Mouse (Mus musculus) testis, adult 2 months (tissue): Measurements from ENCODE around the gene Pgrmc1. TPM values are rescaled to one million over a fixed set of nuclear protein-coding genes. Genes with fewer than 3 reads are reported as not detected.

Experiments used
- H3K27ac ChIP-seq: fragments of 200-500 bp; 2 replicates; pipeline ENCODE4 v1.5.1; 2012; ENCODE audit warnings: low read depth, low read length; ENCODE audit not compliant: control insufficient read depth, insufficient read depth
- H3K27me3 ChIP-seq: fragments of 200-500 bp; 2 replicates; pipeline ENCODE4 v1.6.1; 2012; ENCODE audit warnings: mild to moderate bottlenecking, low read length, moderate library complexity; ENCODE audit not compliant: control insufficient read depth, insufficient read depth
- H3K36me3 ChIP-seq: fragments of 200-500 bp; 2 replicates; pipeline ENCODE4 v1.6.1; 2012; ENCODE audit warnings: mild to moderate bottlenecking, low read length; ENCODE audit not compliant: control insufficient read depth, insufficient read depth
- H3K4me1 ChIP-seq: fragments of 200-500 bp; 2 replicates; pipeline ENCODE4 v1.6.1; 2012; ENCODE audit warnings: low read length; ENCODE audit not compliant: control insufficient read depth, insufficient read depth
- H3K4me3 ChIP-seq: fragments of 200-500 bp; 2 replicates; pipeline ENCODE4 v1.5.1; 2012; ENCODE audit warnings: low read depth, mild to moderate bottlenecking, low read length, moderate library complexity, mixed read lengths; ENCODE audit not compliant: control insufficient read depth
- CTCF ChIP-seq: fragments of 200-500 bp; IDR thresholded peaks from 2 replicates; pipeline ENCODE4 v1.5.1; 2012; ENCODE audit warnings: low read depth, mild to moderate bottlenecking, inconsistent platforms, low read length, moderate library complexity; ENCODE audit not compliant: control insufficient read depth, insufficient read depth, insufficient replicate concordance
- POLR2A ChIP-seq: fragments of 200-500 bp; IDR thresholded peaks from 2 replicates; pipeline ENCODE4 v1.6.1; 2012; ENCODE audit warnings: low read depth, mild to moderate bottlenecking, inconsistent platforms, low read length, moderate library complexity; ENCODE audit not compliant: control insufficient read depth
- polyA plus RNA-seq: library from polyadenylated mRNA; depleted of rRNA; stranded (reverse); fragments of >200 nt; gene quantifications from 2 replicates; pipeline ENCODE4 v1.2.3, GENCODE M21; 2012

Pgrmc1 gene
- polyA plus RNA-seq, 1 experiment = 50.7 TPM

DNA sequence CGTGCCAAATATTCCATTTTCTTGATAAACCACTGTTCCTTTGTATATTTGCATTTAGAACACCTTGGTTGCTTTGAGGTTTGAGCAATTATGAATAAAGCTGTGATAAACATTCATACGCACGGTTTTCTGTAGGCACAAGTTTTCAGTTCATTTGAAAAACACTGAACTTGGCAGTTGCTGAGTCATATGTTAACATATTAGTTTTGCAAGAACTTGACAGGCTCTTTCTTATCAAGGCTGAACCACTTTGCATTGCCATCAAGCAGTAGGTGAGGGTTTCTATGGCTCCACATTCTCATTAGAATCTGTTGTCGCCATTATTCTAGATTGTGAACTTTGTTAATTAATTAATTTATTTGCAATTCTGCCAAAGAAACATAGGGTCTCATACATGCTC, 37.8 kb upstream of the Pgrmc1 start:
- H3K36me3 ChIP-seq = no peaks in the 10 kb centered on the region
- H3K4me1 ChIP-seq = no peaks in the 10 kb centered on the region
- H3K27ac ChIP-seq = no peak overlapping the region
- H3K27me3 ChIP-seq = no peaks in the 10 kb centered on the region
- no peak overlapping the region for H3K4me3 ChIP-seq
- TF ChIP-seq POLR2A (no peak), CTCF (no peak)

DNA sequence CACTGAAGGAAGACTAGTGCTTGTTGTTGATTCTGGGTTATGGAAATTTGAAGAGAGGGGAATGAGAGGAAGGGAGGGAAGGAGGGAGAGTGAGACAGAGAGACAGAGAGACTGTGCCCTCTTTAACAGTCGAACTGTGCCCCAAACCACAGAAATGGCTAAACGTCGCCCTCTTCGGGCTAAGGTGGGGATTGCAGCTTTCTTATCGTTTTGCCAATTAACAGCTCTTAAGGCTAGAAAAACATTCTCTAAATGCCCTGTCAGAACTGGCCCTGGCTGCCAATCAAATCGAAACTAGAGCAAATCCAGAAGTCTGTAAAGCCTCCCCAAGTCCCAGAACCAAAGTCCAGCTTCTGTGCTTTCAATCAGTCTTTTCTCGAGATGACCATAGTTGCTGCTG, 36.4 kb upstream of the Pgrmc1 start:
- H3K4me1 ChIP-seq = no peaks in the 10 kb centered on the region
- no peaks in the 10 kb centered on the region for H3K36me3 ChIP-seq
- no peaks in the 10 kb centered on the region for H3K27me3 ChIP-seq
- H3K4me3 ChIP-seq = no peak overlapping the region
- TF ChIP-seq CTCF = peak; percentile 32; the same call in 1 of the 2 replicates
- TF ChIP-seq POLR2A = no peak
- H3K27ac ChIP-seq = peak overlapping the region; percentile 39; the same call in 1 of the 2 replicates

DNA sequence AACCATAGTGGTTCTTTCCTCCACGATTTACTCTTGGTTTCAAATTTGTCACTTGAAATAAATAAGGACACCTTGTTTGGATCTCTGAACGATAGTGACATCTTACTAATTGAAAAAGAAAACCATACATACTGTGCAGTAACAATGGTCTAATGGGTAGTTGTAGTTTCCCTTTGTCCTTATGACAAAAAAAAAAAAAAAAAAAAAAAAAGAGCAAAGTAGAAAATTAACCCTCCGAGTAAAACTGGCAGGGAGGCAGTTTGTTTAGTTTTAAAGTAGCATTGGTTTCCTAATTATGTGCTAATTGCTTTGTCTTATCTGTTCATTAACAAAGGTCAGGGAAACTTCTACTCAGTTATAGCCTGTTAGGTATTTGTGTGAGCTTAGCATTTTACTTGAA, 35.9 kb upstream of the Pgrmc1 start:
- H3K4me3 ChIP-seq = no peak overlapping the region
- H3K36me3 ChIP-seq = no peaks in the 10 kb centered on the region
- TF ChIP-seq CTCF (no peak), POLR2A (no peak)
- H3K27me3 ChIP-seq = no peaks in the 10 kb centered on the region
- H3K4me1 ChIP-seq = no peaks in the 10 kb centered on the region
- no peak overlapping the region for H3K27ac ChIP-seq

DNA sequence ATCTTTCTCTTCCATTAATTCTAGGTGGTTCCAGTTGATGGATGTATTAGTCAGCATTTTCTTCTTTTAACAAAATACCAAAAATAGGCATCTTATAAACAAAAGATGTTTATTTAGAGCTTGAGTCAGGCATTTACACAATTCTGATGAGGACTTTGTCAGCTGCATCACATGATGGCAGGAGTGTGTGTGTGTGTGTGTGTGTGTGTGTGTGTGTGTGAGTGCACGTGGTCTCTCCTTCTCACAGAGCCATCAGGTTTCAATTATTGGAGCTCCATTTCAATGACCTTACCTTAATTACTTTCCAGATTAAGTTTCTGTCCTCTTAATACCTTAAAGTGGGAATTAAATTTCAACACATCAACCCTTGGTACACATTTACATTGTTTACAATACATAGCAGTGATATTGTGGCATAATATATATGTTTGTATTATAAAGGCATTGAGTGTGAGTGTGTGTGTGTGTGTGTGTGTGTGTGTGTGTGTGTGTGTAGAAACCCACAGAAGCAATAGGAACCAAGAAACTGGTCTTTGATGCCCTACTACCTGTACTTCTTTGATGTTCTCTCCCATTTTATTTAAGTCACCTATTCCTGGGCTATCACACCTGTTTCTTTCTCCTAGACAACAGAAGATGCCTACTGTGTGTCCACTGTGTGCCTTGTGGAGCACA, 11.2 kb upstream of the Pgrmc1 start:
- no peak for TF ChIP-seq POLR2A
- TF ChIP-seq CTCF = no peak
- Histone ChIP-seq H3K36me3 (no peaks in the 10 kb centered on the region), H3K4me1 (no peaks in the 10 kb centered on the region), H3K4me3 (no peak overlapping the region), H3K27ac (no peak overlapping the region), H3K27me3 (no peaks in the 10 kb centered on the region)

DNA sequence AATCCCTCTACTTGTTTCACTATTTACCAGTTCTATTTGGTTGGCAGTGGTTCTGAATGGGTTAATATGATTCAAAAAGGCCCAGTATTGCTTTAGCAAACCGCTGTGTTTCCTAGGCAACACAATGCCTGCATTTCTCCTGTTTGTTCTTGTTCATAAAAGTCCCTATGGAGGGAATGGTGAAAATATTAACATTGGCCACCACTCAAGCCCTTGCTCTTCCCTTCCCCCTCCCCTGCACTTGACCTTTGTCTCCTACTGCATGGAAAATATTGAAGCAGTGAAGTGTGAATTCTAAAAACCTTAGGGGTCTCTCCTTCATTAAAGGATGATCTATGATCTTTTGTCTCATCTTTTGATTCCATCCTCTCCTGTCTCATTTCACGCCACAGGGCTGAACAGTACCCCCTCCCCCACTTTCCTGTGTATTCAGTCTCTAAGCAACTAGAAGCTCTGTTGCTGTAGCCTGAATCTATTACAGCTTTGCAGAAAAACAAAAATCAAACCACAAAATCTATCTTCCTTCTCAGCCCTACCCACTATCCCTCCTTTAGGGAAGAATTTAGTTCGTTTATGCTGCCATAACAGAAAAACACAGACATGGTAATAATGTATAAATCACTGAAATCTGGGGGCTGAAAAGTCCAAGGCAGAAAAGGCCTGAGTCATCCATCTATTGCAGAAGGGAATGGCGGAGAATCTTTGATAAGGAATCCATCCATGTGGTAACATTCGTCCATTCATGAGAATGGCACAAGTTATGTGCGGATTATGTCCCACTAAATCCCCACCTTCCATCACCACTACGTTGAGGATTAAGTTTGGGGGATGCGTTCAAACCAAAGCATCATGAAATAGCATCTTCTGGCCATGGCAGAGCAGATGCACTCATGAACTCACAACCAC, 10.4 kb upstream of the Pgrmc1 start:
- Histone ChIP-seq H3K4me3 (no peak overlapping the region), H3K36me3 (no peaks in the 10 kb centered on the region), H3K4me1 (no peaks in the 10 kb centered on the region), H3K27me3 (no peaks in the 10 kb centered on the region), H3K27ac (no peak overlapping the region)
- no peak for TF ChIP-seq CTCF
- TF ChIP-seq POLR2A = no peak

DNA sequence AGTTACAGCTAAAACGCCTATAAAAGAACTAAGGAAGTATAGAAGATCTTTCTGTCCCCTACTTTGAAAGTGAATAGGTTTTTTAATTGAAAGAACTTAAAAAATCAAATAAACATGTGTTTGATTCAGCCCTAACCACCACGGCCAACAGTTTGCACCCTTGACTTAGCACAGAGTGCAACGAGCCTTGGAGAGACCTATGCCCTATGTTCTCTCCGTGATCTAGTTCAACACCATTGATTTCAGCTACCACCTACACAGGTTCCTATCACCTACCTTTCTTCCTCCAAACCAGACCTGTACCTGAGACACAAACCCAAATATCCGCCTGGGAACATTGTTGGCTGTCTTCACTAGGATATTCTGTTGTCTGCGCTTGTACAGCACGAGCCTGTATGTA, 7.7 kb upstream of the Pgrmc1 start:
- Histone ChIP-seq H3K27me3 (no peaks in the 10 kb centered on the region), H3K36me3 (no peaks in the 10 kb centered on the region), H3K27ac (no peak overlapping the region), H3K4me3 (no peak overlapping the region), H3K4me1 (no peaks in the 10 kb centered on the region)
- TF ChIP-seq CTCF = no peak
- no peak for TF ChIP-seq POLR2A

DNA sequence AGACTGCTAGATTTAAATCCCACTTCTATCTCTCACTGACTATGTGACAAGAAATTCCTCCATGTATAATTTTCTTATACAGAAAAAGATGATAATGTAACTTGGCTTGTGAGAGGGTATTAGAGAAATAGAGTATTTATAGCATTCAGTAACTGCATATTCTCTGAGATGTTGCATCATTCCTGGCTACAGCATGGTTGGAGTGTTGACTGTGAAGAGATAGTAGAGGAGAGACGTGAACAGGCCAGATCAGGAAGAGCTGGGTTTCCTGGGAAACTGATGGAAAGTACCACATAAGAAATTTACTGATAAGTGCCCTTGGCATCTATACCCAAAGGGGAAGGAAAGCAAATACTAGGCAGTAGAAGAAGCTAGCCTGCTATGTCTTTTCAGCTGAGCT, 6.9 kb upstream of the Pgrmc1 start:
- no peaks in the 10 kb centered on the region for H3K36me3 ChIP-seq
- no peaks in the 10 kb centered on the region for H3K4me1 ChIP-seq
- TF ChIP-seq CTCF = no peak
- no peak for TF ChIP-seq POLR2A
- no peak overlapping the region for H3K27ac ChIP-seq
- no peaks in the 10 kb centered on the region for H3K27me3 ChIP-seq
- H3K4me3 ChIP-seq = no peak overlapping the region
